In the genomic region with DNA sequence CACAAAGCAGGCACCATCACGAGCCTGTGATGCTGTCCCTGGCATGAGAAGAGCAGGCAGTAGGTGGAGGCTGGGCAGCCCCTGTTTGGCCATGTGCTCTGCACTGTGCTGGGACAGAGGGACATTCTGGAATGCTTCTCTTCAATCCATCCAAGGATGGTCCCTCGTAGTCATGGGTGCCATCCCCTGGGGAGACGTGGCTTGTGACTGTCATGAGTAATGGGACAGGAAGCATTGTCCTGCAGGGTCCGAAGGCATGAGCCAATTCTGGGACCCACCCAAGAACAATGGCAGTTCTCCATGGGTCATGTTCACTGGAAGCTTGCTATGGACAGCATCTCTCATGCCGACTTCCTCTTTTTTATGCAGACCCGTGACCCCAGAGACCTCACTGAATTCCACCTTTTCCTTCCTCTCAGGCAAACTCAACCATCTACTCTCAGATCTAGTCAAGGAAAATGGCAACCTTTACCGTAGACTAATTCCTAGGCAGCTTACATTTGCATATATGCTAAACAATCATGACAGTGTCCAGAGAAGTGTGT, we compare ENCODE assay signal across 24 mouse cellular contexts.
"Had no signal": no experiment of that assay in that cellular context is flagged by ENCODE, and none has a peak within 500 bp of the region (broad histone marks: within the 10 kb centered on the region; RNA-seq: fewer than 3 reads in every experiment).

No protein-coding gene starts in this region.

- H3K27me3 ChIP-seq: limb, embryonic 12.5 days; limb, embryonic 15.5 days; midbrain, embryonic 12.5 days; midbrain, embryonic 15.5 days; neural tube, embryonic 12.5 days; neural tube, embryonic 15.5 days; stomach, embryonic 15.5 days had no signal

- H3K4me1 ChIP-seq: limb, embryonic 12.5 days; midbrain, embryonic 12.5 days; midbrain, embryonic 15.5 days; neural tube, embryonic 12.5 days; neural tube, embryonic 15.5 days had no signal

- H3K9me3 ChIP-seq: limb, embryonic 12.5 days; limb, embryonic 15.5 days; liver, embryonic 12.5 days; liver, embryonic 15.5 days; midbrain, embryonic 12.5 days; midbrain, embryonic 15.5 days; neural tube, embryonic 12.5 days; neural tube, embryonic 15.5 days; stomach, embryonic 15.5 days had no signal

- H3K4me2 ChIP-seq: limb, embryonic 12.5 days; limb, embryonic 15.5 days; liver, embryonic 12.5 days; liver, embryonic 15.5 days; midbrain, embryonic 12.5 days; midbrain, embryonic 15.5 days; neural tube, embryonic 12.5 days; neural tube, embryonic 15.5 days; stomach, embryonic 15.5 days had no signal

- ATAC-seq: liver, embryonic 12.5 days; midbrain, embryonic 15.5 days had no signal

- DNase-seq: kidney, adult 11 months; kidney, adult 9 months; kidney, postnatal 14 days; kidney, postnatal 4 days; layer of hippocampus, postnatal 36 days; left cerebral cortex, postnatal 4 days; lung, adult 2 months; lung, postnatal 14 days; lung, postnatal 4 days; right cerebral cortex, adult 18-20 months; right cerebral cortex, postnatal 14 days; right cerebral cortex, postnatal 4 days; thymus, adult 18-20 months; thymus, postnatal 36 days had no signal

- H3K4me3 ChIP-seq: left cerebral cortex, adult 2 months; limb, embryonic 12.5 days; limb, embryonic 15.5 days; liver, embryonic 12.5 days; liver, embryonic 15.5 days; midbrain, embryonic 12.5 days; midbrain, embryonic 15.5 days; neural tube, embryonic 12.5 days; neural tube, embryonic 15.5 days; stomach, embryonic 15.5 days had no signal

- H3K9ac ChIP-seq: limb, embryonic 12.5 days; limb, embryonic 15.5 days; liver, embryonic 12.5 days; liver, embryonic 15.5 days; midbrain, embryonic 12.5 days; midbrain, embryonic 15.5 days; neural tube, embryonic 12.5 days; neural tube, embryonic 15.5 days; stomach, embryonic 15.5 days had no signal

- H3K27ac ChIP-seq: left cerebral cortex, adult 2 months; limb, embryonic 12.5 days; limb, embryonic 15.5 days; liver, embryonic 12.5 days; liver, embryonic 15.5 days; midbrain, embryonic 12.5 days; midbrain, embryonic 15.5 days; neural tube, embryonic 12.5 days; neural tube, embryonic 15.5 days; stomach, embryonic 15.5 days had no signal

- H3K36me3 ChIP-seq: limb, embryonic 12.5 days; limb, embryonic 15.5 days; liver, embryonic 12.5 days; liver, embryonic 15.5 days; midbrain, embryonic 12.5 days; midbrain, embryonic 15.5 days; neural tube, embryonic 12.5 days; neural tube, embryonic 15.5 days; stomach, embryonic 15.5 days had no signal
